Mouse (Mus musculus): ENCODE data around the gene Chst11.

DNA sequence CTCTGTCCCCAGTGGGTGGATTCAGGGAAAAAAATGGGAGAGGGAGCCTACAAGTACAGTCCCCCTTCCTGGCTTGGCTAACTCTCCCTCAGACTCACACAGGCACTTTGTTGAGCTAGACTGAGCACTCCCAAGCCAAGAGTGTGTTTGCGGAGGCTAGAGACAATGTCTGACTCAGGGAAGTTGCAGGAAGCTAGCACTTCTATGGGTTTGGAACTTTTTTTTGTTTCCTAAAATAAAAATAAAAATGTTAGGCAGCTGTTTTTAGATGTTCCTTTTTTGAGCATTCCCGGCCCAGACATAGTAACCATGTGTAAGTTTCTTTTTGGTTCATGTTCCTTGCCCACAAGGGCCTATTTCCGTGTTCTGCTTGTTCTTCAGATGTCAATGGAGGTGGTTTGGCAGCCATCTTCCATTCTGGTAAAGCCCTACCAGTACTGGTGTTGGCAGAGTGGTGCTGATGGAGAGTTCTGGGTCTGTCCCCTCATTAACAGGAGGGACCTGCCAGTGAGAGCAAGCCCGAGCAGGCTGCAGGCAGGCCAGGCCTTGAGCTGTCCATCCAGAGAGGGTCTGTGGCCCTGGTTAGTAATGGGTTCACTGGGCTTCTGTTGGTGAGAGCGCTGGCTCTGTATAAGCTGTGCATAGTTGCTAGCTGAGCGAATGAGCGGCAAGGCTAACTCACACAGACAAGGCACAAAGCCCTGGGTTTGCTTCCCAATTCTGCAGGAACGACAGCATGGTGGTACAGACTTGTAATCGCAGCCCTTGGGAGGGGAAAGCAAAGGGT, 116.3 kb downstream of the Chst11 start:
- TF ChIP-seq CTCF (IDR thresholded peaks at IDR 0.05; ENCODE audit: borderline replicate concordance, extremely low read depth, insufficient read depth, insufficient read length) = no peak
- TF ChIP-seq POLR2A (IDR thresholded peaks at IDR 0.05; ENCODE audit: borderline replicate concordance, extremely low read depth, insufficient read depth, insufficient read length, poor library complexity, severe bottlenecking) = no peak
